Mouse (Mus musculus) MEL (cell line): ENCODE data around the gene Hspa2. TPM values are rescaled to one million over a fixed set of nuclear protein-coding genes. Genes with fewer than 3 reads are reported as not detected.

Experiments
- DNase-seq: peaks from one replicate; pipeline ENCODE4 v3.0.0; 2011; ENCODE audit warnings: low read depth, low spot score
- H3K27ac ChIP-seq: 2 replicates; pipeline ENCODE4 v1.5.1; 2012; ENCODE audit warnings: low read depth, mild to moderate bottlenecking, control low read depth, low read length, moderate library complexity; ENCODE audit not compliant: control insufficient read depth
- H3K27me3 ChIP-seq, 2 experiments: fragments of 150-350 bp in 1 of 2; sonication (generic) in 1 of 2; 2 replicates each; pipeline ENCODE4 v1.6.1; 2012; ENCODE audit warnings: low read length in 2 of 2, mild to moderate bottlenecking in 2 of 2, improper control_type of control experiment in 1 of 2, moderate library complexity in 1 of 2; ENCODE audit not compliant: insufficient read depth in 2 of 2, control insufficient read depth in 1 of 2
- H3K36me3 ChIP-seq, 2 experiments: 2 replicates each; pipeline ENCODE4 v1.6.1; 2012 to 2014; ENCODE audit warnings: low read length in 2 of 2, improper control_type of control experiment in 1 of 2, inconsistent platforms in 1 of 2, mild to moderate bottlenecking in 1 of 2; ENCODE audit not compliant: insufficient read depth in 2 of 2, control insufficient read depth in 1 of 2
- H3K4me1 ChIP-seq, 2 experiments: fragments of 150-350 bp in 1 of 2; sonication (generic) in 1 of 2; 2 replicates each; pipeline ENCODE4 v1.6.1; 2012; ENCODE audit warnings: low read length in 2 of 2, improper control_type of control experiment in 1 of 2, mild to moderate bottlenecking in 1 of 2; ENCODE audit not compliant: insufficient read depth in 2 of 2, control insufficient read depth in 1 of 2
- H3K4me3 ChIP-seq, 2 experiments: fragments of 150-350 bp in 1 of 2; sonication (generic) in 1 of 2; 2 replicates each; pipeline ENCODE4 v1.5.1; 2012; ENCODE audit warnings: low read depth in 2 of 2, low read length in 2 of 2, mild to moderate bottlenecking in 2 of 2, moderate library complexity in 2 of 2, control low read depth in 1 of 2, improper control_type of control experiment in 1 of 2; ENCODE audit not compliant: control insufficient read depth in 1 of 2, insufficient read depth in 1 of 2
- H3K79me2 ChIP-seq: 2 replicates; pipeline ENCODE4 v1.6.1; 2012; ENCODE audit warnings: mild to moderate bottlenecking, low read length, moderate library complexity; ENCODE audit not compliant: control insufficient read depth, poor library complexity, insufficient read depth
- H3K9ac ChIP-seq: 2 replicates; pipeline ENCODE4 v1.6.1; 2012; ENCODE audit warnings: low read depth, mild to moderate bottlenecking, control low read depth, low read length, moderate library complexity; ENCODE audit not compliant: control insufficient read depth, poor library complexity, severe bottlenecking
- H3K9me3 ChIP-seq: fragments of 150-350 bp; sonication (generic); replicated peaks from 2 replicates; pipeline ENCODE4 v1.6.1; 2012; ENCODE audit warnings: mild to moderate bottlenecking, low read length, improper control_type of control experiment, moderate library complexity; ENCODE audit not compliant: insufficient read depth
- BHLHE40 ChIP-seq: IDR thresholded peaks from 2 replicates; pipeline ENCODE4 v1.6.1; 2012; ENCODE audit warnings: low read depth, mild to moderate bottlenecking, inconsistent platforms, low read length, improper control_type of control experiment, borderline replicate concordance
- CHD1 ChIP-seq: IDR thresholded peaks from 2 replicates; pipeline ENCODE4 v1.6.1; 2012; ENCODE audit warnings: low read depth, mild to moderate bottlenecking, inconsistent platforms, low read length, improper control_type of control experiment
- CTCF ChIP-seq, 3 experiments: IDR thresholded peaks in 2 of 3; conservative IDR thresholded peaks in 1 of 3; 2 replicates each; pipeline ENCODE4 v1.5.1; 2011 to 2012; ENCODE audit warnings: low read length in 3 of 3, low read depth in 2 of 3, mild to moderate bottlenecking in 2 of 3, improper control_type of control experiment in 1 of 3, inconsistent platforms in 1 of 3, mixed read lengths in 1 of 3, moderate library complexity in 1 of 3; ENCODE audit not compliant: control insufficient read depth in 1 of 3, insufficient read depth in 1 of 3, poor library complexity in 1 of 3, severe bottlenecking in 1 of 3
- E2F4 ChIP-seq: IDR thresholded peaks from 2 replicates; pipeline ENCODE4 v1.6.1; 2011; ENCODE audit warnings: low read depth, low read length, improper control_type of control experiment, borderline replicate concordance
- EP300 ChIP-seq, 2 experiments: IDR thresholded peaks; 2 replicates each; pipeline ENCODE4 v1.6.1; 2011; ENCODE audit warnings: improper control_type of control experiment in 2 of 2, low read length in 2 of 2, low read depth in 1 of 2, mild to moderate bottlenecking in 1 of 2
- GABPA ChIP-seq: IDR thresholded peaks from 2 replicates; pipeline ENCODE4 v1.6.1; 2012; ENCODE audit warnings: low read depth, mild to moderate bottlenecking, inconsistent platforms, low read length, improper control_type of control experiment, moderate library complexity
- HCFC1 ChIP-seq: IDR thresholded peaks from 2 replicates; pipeline ENCODE4 v1.6.1; 2012; ENCODE audit warnings: low read depth, mild to moderate bottlenecking, inconsistent platforms, low read length, improper control_type of control experiment, moderate library complexity
- JUND ChIP-seq: IDR thresholded peaks from 2 replicates; pipeline ENCODE4 v1.6.1; 2011; ENCODE audit warnings: low read depth, mild to moderate bottlenecking, improper control_type of control experiment, low read length
- KAT2A ChIP-seq: conservative IDR thresholded peaks from 2 replicates; pipeline ENCODE4 v1.6.1; 2012; ENCODE audit warnings: low read depth, low read length, improper control_type of control experiment, inconsistent platforms
- MAX ChIP-seq: IDR thresholded peaks from 2 replicates; pipeline ENCODE4 v1.6.1; 2011; ENCODE audit warnings: low read length, improper control_type of control experiment
- MEF2A ChIP-seq: IDR thresholded peaks from 2 replicates; pipeline ENCODE4 v1.6.1; 2014; ENCODE audit warnings: low read depth, mild to moderate bottlenecking, inconsistent platforms, low read length, improper control_type of control experiment; ENCODE audit not compliant: poor library complexity, insufficient replicate concordance, severe bottlenecking; ENCODE audit errors: extremely low read depth
- MXI1 ChIP-seq: IDR thresholded peaks from 2 replicates; pipeline ENCODE4 v1.6.1; 2011; ENCODE audit warnings: mild to moderate bottlenecking, low read depth, low read length, improper control_type of control experiment
- MYB ChIP-seq: IDR thresholded peaks from 2 replicates; pipeline ENCODE4 v1.6.1; 2011; ENCODE audit warnings: mild to moderate bottlenecking, low read depth, low read length, improper control_type of control experiment
- MYC ChIP-seq: IDR thresholded peaks from 2 replicates; pipeline ENCODE4 v1.6.1; 2011; ENCODE audit warnings: low read depth, mild to moderate bottlenecking, low read length, improper control_type of control experiment, moderate library complexity
- NELFE ChIP-seq: IDR thresholded peaks from 2 replicates; pipeline ENCODE4 v1.6.1; 2011; ENCODE audit warnings: low read depth, low read length, improper control_type of control experiment
- POLR2A ChIP-seq, 2 experiments: IDR thresholded peaks; 2 replicates each; pipeline ENCODE4 v1.6.1; 2011 to 2012; ENCODE audit warnings: low read length in 2 of 2, mild to moderate bottlenecking in 2 of 2, control low read depth in 1 of 2, improper control_type of control experiment in 1 of 2, low read depth in 1 of 2, moderate library complexity in 1 of 2; ENCODE audit not compliant: control insufficient read depth in 1 of 2, insufficient read depth in 1 of 2, poor library complexity in 1 of 2
- POLR2AphosphoS5 ChIP-seq: IDR thresholded peaks from 2 replicates; pipeline ENCODE4 v1.6.1; 2012; ENCODE audit warnings: low read depth, borderline replicate concordance, mild to moderate bottlenecking, inconsistent platforms, low read length, moderate library complexity, mixed read lengths
- RAD21 ChIP-seq: IDR thresholded peaks from 2 replicates; pipeline ENCODE4 v1.6.1; 2011; ENCODE audit warnings: mild to moderate bottlenecking, low read depth, low read length, improper control_type of control experiment
- TAL1 ChIP-seq: IDR thresholded peaks from 2 replicates; pipeline ENCODE4 v1.6.1; 2012; ENCODE audit warnings: mild to moderate bottlenecking, inconsistent platforms, low read length, moderate library complexity, mixed read lengths
- TBP ChIP-seq: IDR thresholded peaks from 2 replicates; pipeline ENCODE4 v1.8.0; 2011; ENCODE audit warnings: low read depth, low read length, improper control_type of control experiment
- UBTF ChIP-seq: IDR thresholded peaks from 2 replicates; pipeline ENCODE4 v1.6.1; 2012; ENCODE audit warnings: low read depth, mild to moderate bottlenecking, inconsistent platforms, low read length, improper control_type of control experiment, moderate library complexity, borderline replicate concordance; ENCODE audit not compliant: insufficient read depth
- USF2 ChIP-seq, 2 experiments: IDR thresholded peaks; 2 replicates each; pipeline ENCODE4 v1.6.1; 2011 to 2012; ENCODE audit warnings: improper control_type of control experiment in 2 of 2, low read length in 2 of 2, borderline replicate concordance in 1 of 2, inconsistent platforms in 1 of 2, low read depth in 1 of 2, mild to moderate bottlenecking in 1 of 2; ENCODE audit not compliant: insufficient read depth in 1 of 2
- ZKSCAN1 ChIP-seq: IDR thresholded peaks from 2 replicates; pipeline ENCODE4 v1.6.1; 2012; ENCODE audit warnings: low read depth, mild to moderate bottlenecking, inconsistent platforms, low read length, improper control_type of control experiment, moderate library complexity
- ZMIZ1 ChIP-seq: IDR thresholded peaks from 2 replicates; pipeline ENCODE4 v1.6.1; 2012; ENCODE audit warnings: low read depth, mild to moderate bottlenecking, inconsistent platforms, low read length, improper control_type of control experiment, moderate library complexity
- ZNF384 ChIP-seq: IDR thresholded peaks from 2 replicates; pipeline ENCODE4 v1.6.1; 2012; ENCODE audit warnings: low read depth, mild to moderate bottlenecking, inconsistent platforms, low read length, improper control_type of control experiment
- polyA plus RNA-seq, 2 experiments: library from polyadenylated mRNA; stranded (reverse) in 1 of 2; unstranded in 1 of 2; fragments of >175 nt in 1 of 2; fragments of >200 nt in 1 of 2; gene quantifications; 2 replicates each; pipeline versions ENCODE4 v1.2.1 to v1.2.4; 2012; ENCODE audit warnings: low replicate concordance in 2 of 2, low read depth in 1 of 2; ENCODE audit not compliant: insufficient read length in 2 of 2, insufficient read depth in 1 of 2, missing spikeins in 1 of 2
- total RNA-seq: library from RNA; depleted of rRNA; stranded (reverse); fragments of 300-350 nt; gene quantifications from 2 replicates; pipeline ENCODE4 v1.2.3, GENCODE M21; 2012

Gene Hspa2
- total and polyA plus RNA-seq, 3 experiments: 6.6 to 9.3 TPM; not detected in 1

DNA sequence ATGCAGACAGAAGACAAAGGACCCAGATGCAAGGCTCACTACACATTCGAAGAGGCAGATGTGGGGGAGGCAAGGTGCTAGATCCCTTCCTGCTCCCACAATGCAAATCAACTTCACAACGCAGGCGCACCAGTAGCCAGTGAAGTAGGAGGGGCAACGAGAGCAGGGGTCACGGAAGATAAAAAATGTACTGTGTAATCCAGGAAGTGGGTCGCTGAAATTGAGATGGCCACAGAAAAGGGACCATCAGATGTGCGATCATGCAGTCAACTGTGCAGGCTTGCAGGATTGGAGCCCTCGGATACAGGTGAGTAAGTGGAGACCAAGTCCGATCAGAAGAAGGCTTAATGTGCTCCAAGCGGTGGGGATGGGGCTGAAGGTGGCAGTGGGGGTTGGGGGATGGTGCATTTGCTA is 40.4 kb downstream of the Hspa2 start (continued):
- peak; percentile 29; the same call in 1 of the 2 replicates for TF ChIP-seq MYC
- TF ChIP-seq BHLHE40: no peak

DNA sequence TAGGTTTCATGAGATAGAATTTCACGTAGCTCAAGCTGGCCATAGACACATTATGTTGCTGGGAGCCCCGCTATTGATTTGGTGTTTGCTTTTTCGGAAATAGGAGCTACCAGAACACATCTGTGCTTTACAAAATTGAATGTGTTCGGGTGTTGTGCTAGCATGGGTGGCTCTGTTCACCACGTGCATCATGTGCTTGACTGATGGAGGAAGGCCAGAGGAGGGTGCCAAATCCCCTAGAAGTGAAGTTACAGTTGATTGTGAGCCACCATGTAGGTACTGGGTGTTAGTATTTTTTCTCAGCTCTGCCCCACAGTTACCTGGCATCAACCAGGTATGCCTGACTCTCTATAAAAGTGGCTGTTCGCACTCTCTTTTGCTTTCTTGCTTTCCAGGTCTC is 40.9 kb downstream of the Hspa2 start:
- Histone ChIP-seq H3K4me3 (peak overlapping the region; percentile 79 to 82), H3K79me2 (peaks cover 40% of the 10 kb centered on the region), H3K36me3 (peaks cover 14 to 17% of the 10 kb centered on the region in 2 experiments), H3K27ac (peak overlapping the region; percentile 75), H3K9me3 (no peaks in the 10 kb centered on the region), H3K4me1 (peaks cover 0 to 10% of the 10 kb centered on the region in 2 experiments; a peak in 3 of 4 replicates), H3K27me3 (no peaks in the 10 kb centered on the region), H3K9ac (peak overlapping the region; percentile 70)
- DNase-seq: peak; percentile 67
- TF ChIP-seq MYC: peak; percentile 77
- no peak for TF ChIP-seq POLR2AphosphoS5
- no peak for TF ChIP-seq NELFE
- TF ChIP-seq MXI1: peak; percentile 85
- no peak for TF ChIP-seq KAT2A
- TF ChIP-seq ZNF384: no peak
- TF ChIP-seq RAD21: no peak
- TF ChIP-seq MYB: no peak
- TF ChIP-seq ZMIZ1: no peak
- TF ChIP-seq CHD1: no peak
- peak; percentile 71; the same call in 1 of the 2 replicates for TF ChIP-seq JUND
- no peak for TF ChIP-seq UBTF
- no peak for TF ChIP-seq USF2 (IDR thresholded peaks at IDR 0.05; ENCODE audit: borderline replicate concordance in 1 of 2, insufficient read depth in 1 of 2, low read depth in 1 of 2, low read length in 2 of 2)
- TF ChIP-seq CTCF (IDR thresholded peaks at IDR 0.05 in 2 of 3, conservative IDR thresholded peaks at IDR 0.05 in 1 of 3; ENCODE audit: control insufficient read depth in 1 of 3, insufficient read depth in 1 of 3, low read depth in 2 of 3, low read length in 3 of 3, poor library complexity in 1 of 3, severe bottlenecking in 1 of 3): no peak
- no peak for TF ChIP-seq POLR2A (IDR thresholded peaks at IDR 0.05; ENCODE audit: control insufficient read depth in 1 of 2, insufficient read depth in 1 of 2, low read depth in 1 of 2, low read length in 2 of 2, poor library complexity in 1 of 2)
- no peak for TF ChIP-seq HCFC1
- no peak for TF ChIP-seq EP300 (IDR thresholded peaks at IDR 0.05; ENCODE audit: low read depth in 1 of 2, low read length in 2 of 2)
- no peak for TF ChIP-seq TAL1
- peak; percentile 85 for TF ChIP-seq MAX

DNA sequence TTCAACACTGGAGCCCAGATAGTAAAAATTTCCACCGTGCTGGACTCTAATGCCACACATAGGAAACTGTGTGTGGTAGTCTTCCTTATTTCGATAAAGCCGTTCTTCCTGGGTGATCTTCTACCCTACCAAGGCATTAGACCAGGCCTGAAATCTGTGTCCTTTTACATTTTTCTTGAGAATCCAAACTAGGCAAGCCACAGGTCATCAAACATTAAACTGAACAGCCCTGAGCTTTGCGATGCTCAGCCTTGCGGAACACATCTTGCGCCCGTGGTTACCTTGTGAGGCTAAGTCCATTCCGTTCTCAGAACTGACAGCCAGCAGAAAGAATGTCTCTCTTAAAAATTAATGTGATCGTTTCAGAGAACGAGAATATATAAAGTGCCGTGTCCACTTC is 42.2 kb downstream of the Hspa2 start:
- no peaks in the 10 kb centered on the region for H3K27me3 ChIP-seq
- peaks cover 41% of the 10 kb centered on the region for H3K79me2 ChIP-seq
- no peak for DNase-seq
- H3K27ac ChIP-seq: no peak overlapping the region
- no peaks in the 10 kb centered on the region for H3K9me3 ChIP-seq
- H3K4me1 ChIP-seq: peaks cover 0 to 10% of the 10 kb centered on the region in 2 experiments; a peak in 3 of 4 replicates
- TF ChIP-seq MEF2A (no peak), GABPA (no peak), TBP (no peak), ZKSCAN1 (no peak), HCFC1 (no peak), POLR2AphosphoS5 (no peak), KAT2A (no peak), BHLHE40 (no peak), NELFE (no peak), EP300 (IDR thresholded peaks at IDR 0.05; ENCODE audit: low read depth in 1 of 2, low read length in 2 of 2) (no peak), E2F4 (no peak)
- peaks cover 14 to 21% of the 10 kb centered on the region in 2 experiments for H3K36me3 ChIP-seq
- H3K4me3 ChIP-seq: no peak overlapping the region
- no peak overlapping the region for H3K9ac ChIP-seq
